Mouse (Mus musculus) forebrain, embryonic 15.5 days (tissue): ENCODE data around the gene Iffo2. TPM values are rescaled to one million over a fixed set of nuclear protein-coding genes. Genes with fewer than 3 reads are reported as not detected.

Experiments
- ATAC-seq: fragments of 200-750 bp; cut with Nextera tagmentation; replicated peaks from 2 replicates; pipeline ENCODE4 v1.8.0; 2017; ENCODE audit warnings: mild to moderate bottlenecking, moderate TSS enrichment, moderate library complexity
- H3K27ac ChIP-seq: fragments of 300-500 bp; sonication (generic); replicated peaks from 2 replicates; pipeline ENCODE4 v1.5.1; 2015; ENCODE audit warnings: mild to moderate bottlenecking, inconsistent platforms
- H3K27me3 ChIP-seq: fragments of 300-500 bp; sonication (generic); 2 replicates; pipeline ENCODE4 v1.6.1; 2015; ENCODE audit warnings: inconsistent platforms
- H3K36me3 ChIP-seq: fragments of 300-500 bp; sonication (generic); 2 replicates; pipeline ENCODE4 v1.6.1; 2015; ENCODE audit warnings: mild to moderate bottlenecking, inconsistent platforms
- H3K4me1 ChIP-seq: fragments of 300-500 bp; sonication (generic); 2 replicates; pipeline ENCODE4 v1.6.1; 2015; ENCODE audit warnings: inconsistent platforms
- H3K4me2 ChIP-seq: fragments of 300-500 bp; sonication (generic); replicated peaks from 2 replicates; pipeline ENCODE4 v1.6.1; 2015; ENCODE audit warnings: mild to moderate bottlenecking, inconsistent platforms
- H3K4me3 ChIP-seq: fragments of 300-500 bp; sonication (generic); 2 replicates; pipeline ENCODE4 v1.5.1; 2015; ENCODE audit warnings: mild to moderate bottlenecking, inconsistent platforms
- H3K9ac ChIP-seq: fragments of 300-500 bp; sonication (generic); replicated peaks from 2 replicates; pipeline ENCODE4 v1.6.1; 2015; ENCODE audit warnings: mild to moderate bottlenecking, inconsistent platforms
- H3K9me3 ChIP-seq: fragments of 300-500 bp; sonication (generic); 2 replicates; pipeline ENCODE4 v1.6.1; 2016; ENCODE audit warnings: inconsistent platforms
- WGBS: fragments of 180-500 bp; shearing (Covaris S2); methylation state at CpG from one replicate; pipeline ENCODE4 v1.1.7; 2015; ENCODE audit warnings: mixed read lengths; 5-methylcytosine and 5-hydroxymethylcytosine counted together
- polyA plus RNA-seq: library from polyadenylated mRNA; unstranded; fragments of >200 nt; fragmentation: Nextera tagmentation; extraction: Ambion mirVana; gene quantifications from 2 replicates; pipeline ENCODE4 v1.2.1, GENCODE M21; 2015

Gene Iffo2
- polyA plus RNA-seq, 1 experiment from 2014 or later, result 5.7 TPM

- Histone ChIP-seq H3K9ac (no peak overlapping the region), H3K4me2 (no peak overlapping the region), H3K9me3 (no peaks in the 10 kb centered on the region), H3K36me3 (no peaks in the 10 kb centered on the region), H3K27ac (no peak overlapping the region), H3K27me3 (no peaks in the 10 kb centered on the region), H3K4me3 (no peak overlapping the region), H3K4me1 (no peaks in the 10 kb centered on the region)
- 49% methylated on average over 14 of the region's 14 CpGs for whole genome bisulfite sequencing
- ATAC-seq, result no peak
Measured at GRCm38 (mm10) chr4:139500814-139501213, 29.5 kb upstream of the Iffo2 start.

- no peaks in the 10 kb centered on the region for H3K4me1 ChIP-seq
- no peak overlapping the region for H3K27ac ChIP-seq
- no peak overlapping the region for H3K4me3 ChIP-seq
- no peaks in the 10 kb centered on the region for H3K36me3 ChIP-seq
- no peak for ATAC-seq
- H3K9ac ChIP-seq, result no peak overlapping the region
- 84% methylated on average over 6 of the region's 6 CpGs for WGBS
- no peaks in the 10 kb centered on the region for H3K9me3 ChIP-seq
- no peak overlapping the region for H3K4me2 ChIP-seq
- H3K27me3 ChIP-seq, result no peaks in the 10 kb centered on the region
Measured at GRCm38 (mm10) chr4:139501702-139502101, 28.6 kb upstream of the Iffo2 start.

GRCm38 (mm10) chr4:139503919-139504318, 26.4 kb upstream of the Iffo2 start:
- no peak for ATAC-seq
- 89% methylated on average over 8 of the region's 8 CpGs for WGBS

GRCm38 (mm10) chr4:139505716-139506115, 24.6 kb upstream of the Iffo2 start:
- H3K9me3 ChIP-seq, result no peaks in the 10 kb centered on the region
- H3K27me3 ChIP-seq, result no peaks in the 10 kb centered on the region
- no peak overlapping the region for H3K9ac ChIP-seq
- no peak overlapping the region for H3K27ac ChIP-seq
- no peaks in the 10 kb centered on the region for H3K4me1 ChIP-seq
- no peak for ATAC-seq
- no peaks in the 10 kb centered on the region for H3K36me3 ChIP-seq
- WGBS, result 83% methylated on average over 4 of the region's 4 CpGs
- no peak overlapping the region for H3K4me3 ChIP-seq
- H3K4me2 ChIP-seq, result no peak overlapping the region

More at GRCm38 (mm10) chr4:139503919-139504318, 26.4 kb upstream of the Iffo2 start:
- no peak overlapping the region for H3K27ac ChIP-seq
- no peaks in the 10 kb centered on the region for H3K4me1 ChIP-seq
- no peak overlapping the region for H3K4me2 ChIP-seq
- no peak overlapping the region for H3K4me3 ChIP-seq
- no peak overlapping the region for H3K9ac ChIP-seq
- H3K27me3 ChIP-seq, result no peaks in the 10 kb centered on the region
- H3K9me3 ChIP-seq, result no peaks in the 10 kb centered on the region
- H3K36me3 ChIP-seq, result no peaks in the 10 kb centered on the region

- H3K27me3 ChIP-seq, result no peaks in the 10 kb centered on the region
- ATAC-seq, result no peak
Measured at GRCm38 (mm10) chr4:139506727-139507126, 23.6 kb upstream of the Iffo2 start.

GRCm38 (mm10) chr4:139509069-139509468, 21.3 kb upstream of the Iffo2 start:
- Histone ChIP-seq H3K4me2 (no peak overlapping the region), H3K9me3 (no peaks in the 10 kb centered on the region), H3K27me3 (no peaks in the 10 kb centered on the region), H3K36me3 (no peaks in the 10 kb centered on the region), H3K4me1 (no peaks in the 10 kb centered on the region), H3K27ac (no peak overlapping the region), H3K9ac (no peak overlapping the region), H3K4me3 (no peak overlapping the region)
- WGBS, result 67% methylated on average over 2 of the region's 2 CpGs
- no peak for ATAC-seq

More at GRCm38 (mm10) chr4:139506727-139507126, 23.6 kb upstream of the Iffo2 start:
- Histone ChIP-seq H3K27ac (no peak overlapping the region), H3K9me3 (no peaks in the 10 kb centered on the region), H3K4me2 (no peak overlapping the region), H3K4me1 (no peaks in the 10 kb centered on the region), H3K9ac (no peak overlapping the region), H3K4me3 (no peak overlapping the region), H3K36me3 (no peaks in the 10 kb centered on the region)
- WGBS, result 92% methylated on average over 11 of the region's 11 CpGs

- ATAC-seq, result no peak
- Histone ChIP-seq H3K4me3 (no peak overlapping the region), H3K4me1 (no peaks in the 10 kb centered on the region), H3K4me2 (no peak overlapping the region), H3K9ac (no peak overlapping the region), H3K36me3 (no peaks in the 10 kb centered on the region), H3K9me3 (no peaks in the 10 kb centered on the region), H3K27ac (no peak overlapping the region), H3K27me3 (no peaks in the 10 kb centered on the region)
- 79% methylated on average over 2 of the region's 2 CpGs for WGBS
Measured at GRCm38 (mm10) chr4:139511557-139511956, 18.8 kb upstream of the Iffo2 start.

- Histone ChIP-seq H3K4me2 (no peak overlapping the region), H3K27ac (no peak overlapping the region), H3K9me3 (no peaks in the 10 kb centered on the region), H3K9ac (no peak overlapping the region), H3K36me3 (no peaks in the 10 kb centered on the region), H3K4me3 (no peak overlapping the region), H3K4me1 (no peaks in the 10 kb centered on the region), H3K27me3 (no peaks in the 10 kb centered on the region)
- no peak for ATAC-seq
- 88% methylated on average over 2 of the region's 2 CpGs for WGBS
Measured at GRCm38 (mm10) chr4:139512985-139513384, 17.4 kb upstream of the Iffo2 start.

- Histone ChIP-seq H3K27me3 (no peaks in the 10 kb centered on the region), H3K4me1 (no peaks in the 10 kb centered on the region), H3K27ac (no peak overlapping the region), H3K4me2 (no peak overlapping the region), H3K9ac (no peak overlapping the region), H3K4me3 (no peak overlapping the region), H3K36me3 (no peaks in the 10 kb centered on the region), H3K9me3 (no peaks in the 10 kb centered on the region)
- ATAC-seq, result no peak
- 73% methylated on average over 6 of the region's 6 CpGs for WGBS
Measured at GRCm38 (mm10) chr4:139519221-139519620, 11.1 kb upstream of the Iffo2 start.

GRCm38 (mm10) chr4:139521926-139522325, 8.4 kb upstream of the Iffo2 start:
- H3K9me3 ChIP-seq, result no peaks in the 10 kb centered on the region
- H3K9ac ChIP-seq, result no peak overlapping the region
- no peaks in the 10 kb centered on the region for H3K4me1 ChIP-seq
- H3K27me3 ChIP-seq, result no peaks in the 10 kb centered on the region
- no peak overlapping the region for H3K4me3 ChIP-seq
- H3K36me3 ChIP-seq, result no peaks in the 10 kb centered on the region
- WGBS, result 93% methylated on average over 10 of the region's 10 CpGs
- H3K27ac ChIP-seq, result no peak overlapping the region
- H3K4me2 ChIP-seq, result no peak overlapping the region
- ATAC-seq, result no peak

GRCm38 (mm10) chr4:139526475-139526874, 3.9 kb upstream of the Iffo2 start:
- Histone ChIP-seq H3K4me2 (no peak overlapping the region), H3K36me3 (no peaks in the 10 kb centered on the region), H3K4me1 (no peaks in the 10 kb centered on the region), H3K27ac (no peak overlapping the region), H3K9me3 (no peaks in the 10 kb centered on the region), H3K27me3 (no peaks in the 10 kb centered on the region), H3K4me3 (no peak overlapping the region), H3K9ac (no peak overlapping the region)
- 66% methylated on average over 12 of the region's 12 CpGs for WGBS
- ATAC-seq, result no peak

- Histone ChIP-seq H3K9me3 (no peaks in the 10 kb centered on the region), H3K9ac (no peak overlapping the region), H3K4me3 (no peak overlapping the region), H3K4me1 (peaks cover 7% of the 10 kb centered on the region; the same call in 1 of the 2 replicates), H3K27me3 (no peaks in the 10 kb centered on the region), H3K27ac (no peak overlapping the region), H3K4me2 (no peak overlapping the region), H3K36me3 (no peaks in the 10 kb centered on the region)
- 95% methylated on average over 10 of the region's 10 CpGs for WGBS
- ATAC-seq, result no peak
Measured at GRCm38 (mm10) chr4:139532081-139532480, 1.7 kb downstream of the Iffo2 start.

- no peak overlapping the region for H3K4me2 ChIP-seq
- H3K9ac ChIP-seq, result no peak overlapping the region
- H3K4me1 ChIP-seq, result peaks cover 7% of the 10 kb centered on the region; the same call in 1 of the 2 replicates
- 24% methylated on average over 12 of the region's 12 CpGs for WGBS
- no peak for ATAC-seq
- H3K36me3 ChIP-seq, result no peaks in the 10 kb centered on the region
- H3K9me3 ChIP-seq, result no peaks in the 10 kb centered on the region
- H3K27me3 ChIP-seq, result no peaks in the 10 kb centered on the region
- no peak overlapping the region for H3K4me3 ChIP-seq
- no peak overlapping the region for H3K27ac ChIP-seq
Measured at GRCm38 (mm10) chr4:139535127-139535695, 4.9 kb downstream of the Iffo2 start.
